Mouse (Mus musculus) intestine, postnatal 0 days (tissue): ENCODE results near the gene Gm12355. TPM values are rescaled to one million over a fixed set of nuclear protein-coding genes. Genes with fewer than 3 reads are reported as not detected.
A peak's percentile ranks its signal among the peaks of the same experiment; 100 is the strongest.

ENCODE experiments used
- ATAC-seq: fragments of 200-750 bp; cut with Nextera tagmentation; 2 replicates; pipeline ENCODE4 v1.8.0; 2017; ENCODE audit warnings: mild to moderate bottlenecking, moderate TSS enrichment, moderate library complexity
- H3K27ac ChIP-seq: fragments of 300-500 bp; sonication (generic); 2 replicates; pipeline ENCODE4 v1.5.1; 2014; ENCODE audit warnings: mild to moderate bottlenecking, low read depth, low read length, moderate library complexity
- H3K27me3 ChIP-seq: fragments of 300-500 bp; sonication (generic); replicated peaks from 2 replicates; pipeline ENCODE4 v1.6.1; 2014; ENCODE audit warnings: low read length, mixed read lengths; ENCODE audit not compliant: control insufficient read depth, insufficient read depth
- H3K36me3 ChIP-seq: fragments of 300-500 bp; sonication (generic); 2 replicates; pipeline ENCODE4 v1.6.1; 2014; ENCODE audit warnings: mild to moderate bottlenecking, moderate library complexity; ENCODE audit not compliant: control insufficient read depth, insufficient read depth
- H3K4me1 ChIP-seq: fragments of 300-500 bp; sonication (generic); replicated peaks from 2 replicates; pipeline ENCODE4 v1.6.1; 2014; ENCODE audit warnings: antibody characterized with exemption, low read length, mixed read lengths; ENCODE audit not compliant: control insufficient read depth, insufficient read depth
- H3K4me2 ChIP-seq: fragments of 300-500 bp; sonication (generic); replicated peaks from 2 replicates; pipeline ENCODE4 v1.6.1; 2014; ENCODE audit warnings: low read depth, mild to moderate bottlenecking, moderate library complexity
- H3K4me3 ChIP-seq: fragments of 300-500 bp; sonication (generic); 2 replicates; pipeline ENCODE4 v1.5.1; 2014; ENCODE audit warnings: low read depth, low read length
- H3K9ac ChIP-seq: fragments of 300-500 bp; sonication (generic); 2 replicates; pipeline ENCODE4 v1.6.1; 2014; ENCODE audit warnings: mild to moderate bottlenecking, low read depth, low read length
- H3K9me3 ChIP-seq: fragments of 300-500 bp; sonication (generic); 2 replicates; pipeline ENCODE4 v1.6.1; 2016; ENCODE audit warnings: mixed run types; ENCODE audit not compliant: control insufficient read depth
- CTCF ChIP-seq: sonication (generic); IDR thresholded peaks from 2 replicates; pipeline ENCODE4 v1.5.1; 2016; ENCODE audit warnings: low read depth, mild to moderate bottlenecking, control low read depth, antibody characterized with exemption, moderate library complexity
- WGBS: fragments of 180-500 bp; shearing (Covaris S2); extraction: QIAGEN DNeasy Blood & Tissue Kit; methylation state at CpG from one replicate; pipeline ENCODE4 v1.1.7; 2014; 5-methylcytosine and 5-hydroxymethylcytosine counted together
- polyA plus RNA-seq: library from polyadenylated mRNA; unstranded; fragments of >200 nt; fragmentation: Nextera tagmentation; extraction: Ambion mirVana; gene quantifications from 2 replicates; pipeline ENCODE4 v1.2.1, GENCODE M21; 2015

The Gm12355 gene
- polyA plus RNA-seq, 1 experiment from 2014 or later: 0.56 TPM

- H3K27ac ChIP-seq: peak overlapping the region; percentile 57
- H3K4me2 ChIP-seq: peak overlapping the region; percentile 84
- H3K9ac ChIP-seq: peak overlapping the region; percentile 2
Measured at GRCm38 (mm10) chr11:98584629-98585177, 40.8 kb downstream of the Gm12355 start.

DNA sequence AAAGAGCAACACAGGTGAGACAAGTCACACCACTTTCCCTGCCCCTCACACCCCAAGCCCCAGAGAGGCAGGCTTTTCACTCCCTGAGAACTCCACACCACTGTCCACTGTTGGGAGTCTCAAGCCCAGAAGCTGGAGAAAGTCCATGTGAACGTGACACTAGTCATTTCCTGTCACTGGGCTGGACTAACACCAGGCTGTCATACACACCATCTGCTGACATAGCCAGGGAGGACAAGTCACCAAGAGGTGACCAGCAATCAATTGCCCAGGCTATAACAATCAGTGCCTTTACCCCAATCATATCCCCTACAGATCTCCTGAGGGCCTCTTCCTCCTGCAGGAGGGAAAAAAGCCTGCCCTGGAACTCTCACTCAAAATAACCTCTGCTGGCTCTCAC is 41.3 kb downstream of the Gm12355 start:
- 19% methylated on average over 1 of the region's 1 CpGs for WGBS
- Histone ChIP-seq H3K36me3 (peaks cover 23% of the 10 kb centered on the region), H3K27me3 (no peaks in the 10 kb centered on the region), H3K4me1 (peaks cover 6% of the 10 kb centered on the region; the same call in 1 of the 2 replicates), H3K9ac (peak overlapping the region; percentile 2), H3K27ac (peak overlapping the region; percentile 57), H3K9me3 (no peaks in the 10 kb centered on the region), H3K4me2 (peak overlapping the region; percentile 84), H3K4me3 (no peak overlapping the region)
- no peak for ATAC-seq
- TF ChIP-seq CTCF: no peak

More at GRCm38 (mm10) chr11:98584629-98585177, 40.8 kb downstream of the Gm12355 start:
- peaks cover 6% of the 10 kb centered on the region; the same call in 1 of the 2 replicates for H3K4me1 ChIP-seq
- 76% methylated on average over 6 of the region's 6 CpGs for WGBS
- no peak overlapping the region for H3K4me3 ChIP-seq
- no peaks in the 10 kb centered on the region for H3K9me3 ChIP-seq
- TF ChIP-seq CTCF: no peak
- no peaks in the 10 kb centered on the region for H3K27me3 ChIP-seq
- peaks cover 23% of the 10 kb centered on the region for H3K36me3 ChIP-seq
- no peak for ATAC-seq

- H3K4me3 ChIP-seq: no peak overlapping the region
- no peak for ATAC-seq
- H3K36me3 ChIP-seq: peaks cover 23% of the 10 kb centered on the region
- H3K4me2 ChIP-seq: peak overlapping the region; percentile 84; the same call in 1 of the 2 replicates
- 15% methylated on average over 3 of the region's 3 CpGs for WGBS
- H3K4me1 ChIP-seq: peaks cover 6% of the 10 kb centered on the region; the same call in 1 of the 2 replicates
- TF ChIP-seq CTCF: peak; percentile 50
- no peak overlapping the region for H3K9ac ChIP-seq
- H3K27ac ChIP-seq: peak overlapping the region; percentile 70
- H3K27me3 ChIP-seq: no peaks in the 10 kb centered on the region
- no peaks in the 10 kb centered on the region for H3K9me3 ChIP-seq
Measured at GRCm38 (mm10) chr11:98583571-98583970, 41.9 kb downstream of the Gm12355 start.

- Histone ChIP-seq H3K4me2 (peak overlapping the region; percentile 84), H3K4me3 (no peak overlapping the region), H3K4me1 (peaks cover 6% of the 10 kb centered on the region; the same call in 1 of the 2 replicates), H3K27me3 (no peaks in the 10 kb centered on the region), H3K9ac (no peak overlapping the region), H3K9me3 (no peaks in the 10 kb centered on the region), H3K27ac (peak overlapping the region; percentile 70), H3K36me3 (peaks cover 23% of the 10 kb centered on the region)
- no peak for ATAC-seq
- 83% methylated on average over 3 of the region's 3 CpGs for WGBS
- no peak for TF ChIP-seq CTCF
Measured at GRCm38 (mm10) chr11:98583265-98583552, 42.3 kb downstream of the Gm12355 start.

- TF ChIP-seq CTCF: no peak
- peaks cover 23% of the 10 kb centered on the region for H3K36me3 ChIP-seq
- H3K4me2 ChIP-seq: peak overlapping the region; percentile 84
- ATAC-seq: 0 out of 2 replicates have a peak, but pooled peaks have one; percentile 7
- H3K27ac ChIP-seq: peak overlapping the region; percentile 80
- WGBS: 71% methylated on average over 12 of the region's 12 CpGs
- no peaks in the 10 kb centered on the region for H3K9me3 ChIP-seq
- no peak overlapping the region for H3K4me3 ChIP-seq
- H3K9ac ChIP-seq: no peak overlapping the region
- H3K27me3 ChIP-seq: no peaks in the 10 kb centered on the region
- peaks cover 6% of the 10 kb centered on the region; the same call in 1 of the 2 replicates for H3K4me1 ChIP-seq
Measured at GRCm38 (mm10) chr11:98582551-98583264, 42.8 kb downstream of the Gm12355 start.

- H3K9me3 ChIP-seq: no peaks in the 10 kb centered on the region
Measured at GRCm38 (mm10) chr11:98582030-98582388, 43.5 kb downstream of the Gm12355 start.

More at GRCm38 (mm10) chr11:98582030-98582388, 43.5 kb downstream of the Gm12355 start:
- no peak for ATAC-seq
- Histone ChIP-seq H3K27me3 (no peaks in the 10 kb centered on the region), H3K4me1 (peaks cover 6% of the 10 kb centered on the region; the same call in 1 of the 2 replicates), H3K36me3 (peaks cover 23% of the 10 kb centered on the region), H3K27ac (peak overlapping the region; percentile 80; the same call in 1 of the 2 replicates), H3K4me2 (no peak overlapping the region), H3K4me3 (no peak overlapping the region), H3K9ac (no peak overlapping the region)
- TF ChIP-seq CTCF: no peak
- 90% methylated on average over 8 of the region's 8 CpGs for WGBS
